ENCODE assay signal across 28 mouse cellular contexts in the genomic region with DNA sequence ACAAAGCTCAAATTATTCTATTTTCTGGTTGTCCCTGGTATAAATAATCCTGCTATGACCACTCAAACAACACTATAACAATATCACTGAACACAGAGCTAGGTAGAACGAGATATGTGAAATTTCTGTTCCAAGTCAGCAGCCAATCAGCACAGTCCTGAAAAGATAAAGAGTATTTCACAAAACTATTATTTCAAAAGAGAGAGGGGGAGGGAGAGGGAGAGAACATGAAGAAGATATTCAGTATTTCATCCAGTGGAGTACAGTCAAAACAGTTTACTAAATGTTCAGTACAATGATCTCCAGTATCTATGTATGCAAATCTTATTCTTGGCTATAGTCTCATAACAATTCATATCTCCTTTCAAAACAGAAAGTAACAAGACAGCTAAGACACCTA. TPM values are rescaled to one million over a fixed set of nuclear protein-coding genes. Genes with fewer than 3 reads are reported as not detected.
DNase-seq lines count a peak whose midpoint lies in the region; ATAC-seq and TF ChIP-seq lines count a peak whose summit lies in the region.
"Had no signal": no experiment of that assay in that cellular context is flagged by ENCODE, and none has a peak within 500 bp of the region (broad histone marks: within the 10 kb centered on the region; RNA-seq: fewer than 3 reads in every experiment).

No protein-coding gene starts in this region.

- H3K27ac ChIP-seq in heart, embryonic 14.5 days (replicated peaks in 1 of 2; ENCODE audit: control insufficient read depth in 1 of 2, insufficient read depth in 1 of 2, low read depth in 2 of 2, low read length in 2 of 2) = no peak overlapping the region
- H3K27ac ChIP-seq in liver, embryonic 12.5 days = no peak overlapping the region
- H3K27ac ChIP-seq in liver, postnatal 0 days (ENCODE audit: low read depth) = no peak overlapping the region
- H3K27ac ChIP-seq in intestine, embryonic 15.5 days = no peak overlapping the region
- H3K27ac ChIP-seq in stomach, postnatal 0 days (replicated peaks) = no peak overlapping the region
- H3K27ac ChIP-seq: hindbrain, embryonic 12.5 days; hindbrain, postnatal 0 days; limb, embryonic 10.5 days; limb, embryonic 15.5 days; midbrain, embryonic 15.5 days; neural tube, embryonic 15.5 days had no signal

- no peak for TF ChIP-seq CTCF in liver, postnatal 0 days (IDR thresholded peaks at IDR 0.05; ENCODE audit: low read depth)
- no peak for TF ChIP-seq CTCF in stomach, postnatal 0 days (IDR thresholded peaks at IDR 0.05; ENCODE audit: low read depth)

- DNase-seq in heart, postnatal 4 days = no peak
- peak; percentile 25 for DNase-seq in MEL-GATA-1-ER (ENCODE audit: extremely low read depth, low read depth)
- no peak for DNase-seq in liver, postnatal 0 days
- DNase-seq in embryo, embryonic 10 days (ENCODE audit: low spot score) = no peak
- no peak for DNase-seq in stomach, postnatal 0 days (ENCODE audit: low spot score)
- DNase-seq: adrenal gland, adult 8-10 months; cerebellum, adult 9-10 months; cerebellum, postnatal 36 days; gastrocnemius, postnatal 25 days; heart, adult 18-20 months; heart, postnatal 10 days; kidney, postnatal 14 days; layer of hippocampus, adult 9-11 months; lung, postnatal 36 days; spleen, adult 18-20 months; thymus, adult 18-20 months; thymus, postnatal 25 days had no signal

- no peak overlapping the region for H3K4me3 ChIP-seq in heart, embryonic 14.5 days (ENCODE audit: control insufficient read depth in 1 of 2, insufficient read depth in 1 of 2, low read depth in 1 of 2, low read length in 2 of 2)
- no peak overlapping the region for H3K4me3 ChIP-seq in liver, embryonic 12.5 days
- H3K4me3 ChIP-seq in liver, postnatal 0 days (ENCODE audit: low read depth, low read length) = no peak overlapping the region
- H3K4me3 ChIP-seq in intestine, embryonic 15.5 days (replicated peaks) = no peak overlapping the region
- H3K4me3 ChIP-seq in stomach, postnatal 0 days (ENCODE audit: low read depth, low read length) = no peak overlapping the region
- H3K4me3 ChIP-seq: hindbrain, embryonic 12.5 days; limb, embryonic 10.5 days; limb, embryonic 15.5 days; midbrain, embryonic 15.5 days; neural tube, embryonic 15.5 days had no signal

- H3K36me3 ChIP-seq in heart, embryonic 14.5 days (ENCODE audit: control insufficient read depth, insufficient read depth, low read length) = no peaks in the 10 kb centered on the region
- no peaks in the 10 kb centered on the region for H3K36me3 ChIP-seq in liver, embryonic 12.5 days
- H3K36me3 ChIP-seq in liver, postnatal 0 days (replicated peaks; ENCODE audit: insufficient read depth, low read length) = no peaks in the 10 kb centered on the region
- no peaks in the 10 kb centered on the region for H3K36me3 ChIP-seq in intestine, embryonic 15.5 days
- no peaks in the 10 kb centered on the region for H3K36me3 ChIP-seq in stomach, postnatal 0 days (ENCODE audit: control insufficient read depth, insufficient read depth, low read length)
- H3K36me3 ChIP-seq: hindbrain, embryonic 12.5 days; limb, embryonic 10.5 days; limb, embryonic 15.5 days; midbrain, embryonic 15.5 days; neural tube, embryonic 15.5 days had no signal

- H3K4me1 ChIP-seq in heart, embryonic 14.5 days (ENCODE audit: control insufficient read depth in 2 of 2, insufficient read depth in 2 of 2, low read length in 2 of 2) = peaks cover 0 to 35% of the 10 kb centered on the region in 2 experiments; a peak in 3 of 4 replicates
- peaks cover 56% of the 10 kb centered on the region for H3K4me1 ChIP-seq in liver, embryonic 12.5 days
- peaks cover 16% of the 10 kb centered on the region for H3K4me1 ChIP-seq in liver, postnatal 0 days (ENCODE audit: insufficient read depth)
- 0 out of 2 replicates have a peak, but pooled peaks cover 4% of the 10 kb centered on the region for H3K4me1 ChIP-seq in intestine, embryonic 15.5 days (replicated peaks)
- no peaks in the 10 kb centered on the region for H3K4me1 ChIP-seq in stomach, postnatal 0 days (replicated peaks; ENCODE audit: control insufficient read depth, insufficient read depth)

- H3K9me3 ChIP-seq in heart, embryonic 14.5 days (ENCODE audit: control insufficient read depth, low read length) = no peaks in the 10 kb centered on the region
- no peaks in the 10 kb centered on the region for H3K9me3 ChIP-seq in liver, embryonic 12.5 days (replicated peaks)
- H3K9me3 ChIP-seq in liver, postnatal 0 days (ENCODE audit: low read length) = no peaks in the 10 kb centered on the region
- no peaks in the 10 kb centered on the region for H3K9me3 ChIP-seq in intestine, embryonic 15.5 days
- H3K9me3 ChIP-seq in stomach, postnatal 0 days (ENCODE audit: control insufficient read depth, low read length) = no peaks in the 10 kb centered on the region
- H3K9me3 ChIP-seq: hindbrain, embryonic 12.5 days; limb, embryonic 10.5 days; limb, embryonic 15.5 days; midbrain, embryonic 15.5 days; neural tube, embryonic 15.5 days had no signal

- no peak for ATAC-seq in heart, embryonic 14.5 days (ENCODE audit: insufficient number of reproducible peaks, insufficient read depth, low FRiP score, low read depth)
- no peak for ATAC-seq in liver, embryonic 12.5 days
- ATAC-seq in liver, postnatal 0 days = no peak
- ATAC-seq in intestine, embryonic 15.5 days = no peak
- no peak for ATAC-seq in stomach, postnatal 0 days (ENCODE audit: low FRiP score, low TSS enrichment)
- ATAC-seq: forebrain, embryonic 14.5 days; hindbrain, postnatal 0 days; intestine, postnatal 0 days; midbrain, embryonic 15.5 days had no signal

- WGBS in heart, embryonic 14.5 days = 25% methylated on average over 1 of the region's 1 CpGs
- WGBS in liver, embryonic 12.5 days (ENCODE audit: insufficient replicate concordance) = 21% methylated on average over 1 of the region's 1 CpGs
- WGBS in liver, postnatal 0 days (ENCODE audit: insufficient replicate concordance) = 41% methylated on average over 1 of the region's 1 CpGs
- WGBS in intestine, embryonic 15.5 days = 68% methylated on average over 1 of the region's 1 CpGs
- WGBS in stomach, postnatal 0 days = 61% methylated on average over 1 of the region's 1 CpGs

- no peak overlapping the region for H3K9ac ChIP-seq in heart, embryonic 14.5 days (ENCODE audit: low read length)
- peak overlapping the region; percentile 46; the same call in 1 of the 2 replicates for H3K9ac ChIP-seq in liver, embryonic 12.5 days
- H3K9ac ChIP-seq in liver, postnatal 0 days (replicated peaks) = no peak overlapping the region
- H3K9ac ChIP-seq in intestine, embryonic 15.5 days = no peak overlapping the region
- H3K9ac ChIP-seq in stomach, postnatal 0 days (ENCODE audit: low read length) = no peak overlapping the region
- H3K9ac ChIP-seq: hindbrain, embryonic 12.5 days; limb, embryonic 15.5 days; midbrain, embryonic 15.5 days; neural tube, embryonic 15.5 days had no signal

- no peak for TF ChIP-seq EP300 in liver, postnatal 0 days (IDR thresholded peaks at IDR 0.05; ENCODE audit: low read depth)
- TF ChIP-seq EP300 in stomach, postnatal 0 days (optimal IDR thresholded peaks at IDR 0.05) = no peak

- peak overlapping the region; percentile 9; the same call in 1 of the 2 replicates for H3K4me2 ChIP-seq in heart, embryonic 14.5 days (ENCODE audit: low read length)
- peak overlapping the region; percentile 45 for H3K4me2 ChIP-seq in liver, embryonic 12.5 days
- peak overlapping the region; percentile 36 for H3K4me2 ChIP-seq in liver, postnatal 0 days (ENCODE audit: low read depth, low read length)
- H3K4me2 ChIP-seq in intestine, embryonic 15.5 days (replicated peaks) = no peak overlapping the region
- H3K4me2 ChIP-seq in stomach, postnatal 0 days (replicated peaks; ENCODE audit: low read depth) = no peak overlapping the region
- H3K4me2 ChIP-seq: hindbrain, embryonic 12.5 days; limb, embryonic 15.5 days; midbrain, embryonic 15.5 days; neural tube, embryonic 15.5 days had no signal

- H3K27me3 ChIP-seq in heart, embryonic 14.5 days (ENCODE audit: control insufficient read depth, insufficient read depth, low read length) = no peaks in the 10 kb centered on the region
- H3K27me3 ChIP-seq in liver, embryonic 12.5 days (replicated peaks) = no peaks in the 10 kb centered on the region
- no peaks in the 10 kb centered on the region for H3K27me3 ChIP-seq in liver, postnatal 0 days (ENCODE audit: insufficient read depth, low read length)
- H3K27me3 ChIP-seq in intestine, embryonic 15.5 days (replicated peaks) = no peaks in the 10 kb centered on the region
- H3K27me3 ChIP-seq in stomach, postnatal 0 days (ENCODE audit: control insufficient read depth, insufficient read depth, low read length) = no peaks in the 10 kb centered on the region
- H3K27me3 ChIP-seq: hindbrain, embryonic 12.5 days; limb, embryonic 15.5 days; midbrain, embryonic 15.5 days; neural tube, embryonic 15.5 days had no signal

RNA-seq across cellular contexts. Expression of a gene that starts 5.1 kb away (rescaled TPM):
- polyA plus RNA-seq in heart, embryonic 14.5 days (2014; fragmentation: Nextera tagmentation; extraction: Ambion mirVana) = 81.1 and 95.6 TPM in 2 replicates
- total RNA-seq in heart, postnatal 4 days (2021) = 100 to 1,000 TPM; 120 to 126 TPM
- polyA plus RNA-seq in liver, embryonic 12.5 days (2016; fragmentation: Nextera tagmentation; extraction: Ambion mirVana) = 55.7 and 55.8 TPM in 2 replicates
- polyA plus RNA-seq in liver, postnatal 0 days (2015; fragmentation: Nextera tagmentation; extraction: Ambion mirVana) = 20.9 and 21.6 TPM in 2 replicates
- 17.3 and 18.8 TPM in 2 replicates for polyA plus RNA-seq in intestine, embryonic 15.5 days (2015; fragmentation: Nextera tagmentation; extraction: Ambion mirVana)
- 19.1 and 19.6 TPM in 2 replicates for polyA plus RNA-seq in stomach, postnatal 0 days (2015; fragmentation: Nextera tagmentation; extraction: Ambion mirVana)

Comparison
In these comparisons a context has a peak if more than half of its experiments do, and no peak if none do; other contexts are left out.
1. H3K4me2 ChIP-seq: peak in heart, embryonic 14.5 days (single experiment), liver, embryonic 12.5 days (single experiment) and liver, postnatal 0 days (single experiment); none in intestine, embryonic 15.5 days (single experiment) and stomach, postnatal 0 days (single experiment).